Mouse (Mus musculus) hindbrain, embryonic 16.5 days (tissue): ENCODE data around the gene Clns1a. TPM values are rescaled to one million over a fixed set of nuclear protein-coding genes. Genes with fewer than 3 reads are reported as not detected.

Source experiments
- ATAC-seq: fragments of 200-750 bp; cut with Nextera tagmentation; 2 replicates; pipeline ENCODE4 v1.8.0; 2017; ENCODE audit warnings: moderate TSS enrichment, moderate library complexity
- H3K27ac ChIP-seq: fragments of 300-500 bp; sonication (generic); 2 replicates; pipeline ENCODE4 v1.5.1; 2014; ENCODE audit warnings: low read depth, mild to moderate bottlenecking, control low read depth, low read length, moderate library complexity
- H3K27me3 ChIP-seq: fragments of 300-500 bp; sonication (generic); replicated peaks from 2 replicates; pipeline ENCODE4 v1.6.1; 2014; ENCODE audit warnings: low read length; ENCODE audit not compliant: control insufficient read depth, insufficient read depth
- H3K36me3 ChIP-seq: fragments of 300-500 bp; sonication (generic); 2 replicates; pipeline ENCODE4 v1.6.1; 2014; ENCODE audit warnings: mild to moderate bottlenecking, low read length, moderate library complexity, mixed read lengths; ENCODE audit not compliant: control insufficient read depth, insufficient read depth
- H3K4me1 ChIP-seq: fragments of 300-500 bp; sonication (generic); 2 replicates; pipeline ENCODE4 v1.6.1; 2014; ENCODE audit warnings: low read depth, low read length; ENCODE audit not compliant: control insufficient read depth, insufficient read depth
- H3K4me2 ChIP-seq: fragments of 300-500 bp; sonication (generic); 2 replicates; pipeline ENCODE4 v1.6.1; 2014; ENCODE audit warnings: mild to moderate bottlenecking, low read length, control low read depth, moderate library complexity
- H3K4me3 ChIP-seq: fragments of 300-500 bp; sonication (generic); 2 replicates; pipeline ENCODE4 v1.5.1; 2014; ENCODE audit warnings: mild to moderate bottlenecking, low read length, control low read depth, moderate library complexity
- H3K9ac ChIP-seq: fragments of 300-500 bp; sonication (generic); 2 replicates; pipeline ENCODE4 v1.6.1; 2014; ENCODE audit warnings: low read depth, mild to moderate bottlenecking, control low read depth, low read length, moderate library complexity
- H3K9me3 ChIP-seq: fragments of 300-500 bp; sonication (generic); 2 replicates; pipeline ENCODE4 v1.6.1; 2014; ENCODE audit warnings: mild to moderate bottlenecking, low read length, moderate library complexity; ENCODE audit not compliant: control insufficient read depth
- whole genome bisulfite sequencing: fragments of 180-500 bp; shearing (Covaris S2); extraction: QIAGEN DNeasy Blood & Tissue Kit; methylation state at CpG from one replicate; pipeline ENCODE4 v1.1.7; 2014; 5-methylcytosine and 5-hydroxymethylcytosine counted together
- polyA plus RNA-seq: library from polyadenylated mRNA; unstranded; fragments of >200 nt; fragmentation: Nextera tagmentation; extraction: Ambion mirVana; gene quantifications from 2 replicates; pipeline ENCODE4 v1.2.1, GENCODE M21; 2015

Clns1a gene
- 184 TPM in 2 replicates for polyA plus RNA-seq

DNA sequence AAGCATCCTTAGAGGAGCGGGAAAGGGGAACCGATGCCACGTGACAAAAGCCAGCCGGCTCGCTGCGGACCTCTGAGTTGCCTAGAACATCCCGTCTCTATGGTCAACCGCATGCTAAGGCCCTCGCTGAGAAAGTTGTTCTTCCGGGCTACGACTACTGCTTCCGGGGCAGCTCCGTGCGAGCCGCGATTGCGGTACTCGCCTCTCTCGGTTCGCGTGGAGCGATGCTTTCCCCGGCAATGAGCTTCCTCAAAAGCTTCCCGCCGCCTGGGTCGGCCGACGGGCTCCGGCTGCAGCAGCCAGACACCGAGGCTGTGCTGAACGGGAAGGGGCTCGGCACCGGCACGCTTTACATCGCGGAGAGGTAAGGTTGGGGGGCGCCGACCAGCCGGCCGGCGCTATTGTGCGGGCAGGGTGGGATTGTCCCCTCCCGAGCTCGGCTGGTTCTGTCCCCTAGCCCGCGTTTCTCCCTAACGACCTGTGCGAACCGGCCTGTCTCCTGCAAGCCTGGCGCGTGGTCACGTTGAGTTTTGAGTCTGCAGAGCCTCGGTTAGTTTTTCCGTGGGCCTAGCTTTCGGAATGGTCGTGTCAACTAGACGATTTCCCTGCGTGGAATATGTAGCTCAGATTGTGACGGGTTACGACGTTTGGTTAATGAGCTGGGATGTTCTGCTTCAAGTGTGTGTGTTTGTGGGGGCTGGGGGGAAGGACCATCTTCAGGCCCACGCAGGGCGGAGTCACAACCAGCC, at the start of gene Clns1a:
Clns1a (plus strand) TSS at position 129 of the 749 bp plus-strand sequence.
- peaks cover 3% of the 10 kb centered on the region; the same call in 1 of the 2 replicates for H3K36me3 ChIP-seq
- peak within 1 kb of the TSS; percentile 75 for H3K4me2 ChIP-seq
- peak within 1 kb of the TSS; percentile 92 for H3K4me3 ChIP-seq
- WGBS, result 1% methylated on average over 61 of the region's 63 CpGs
- 0 out of 2 replicates have a peak, but pooled peaks cover 2% of the 10 kb centered on the region for H3K9me3 ChIP-seq
- peaks cover 14% of the 10 kb centered on the region for H3K4me1 ChIP-seq
- peak; percentile 99 for ATAC-seq
- peak within 1 kb of the TSS; percentile 88 for H3K9ac ChIP-seq
- H3K27ac ChIP-seq, result peak within 1 kb of the TSS; percentile 74
- no peaks in the 10 kb centered on the region for H3K27me3 ChIP-seq

DNA sequence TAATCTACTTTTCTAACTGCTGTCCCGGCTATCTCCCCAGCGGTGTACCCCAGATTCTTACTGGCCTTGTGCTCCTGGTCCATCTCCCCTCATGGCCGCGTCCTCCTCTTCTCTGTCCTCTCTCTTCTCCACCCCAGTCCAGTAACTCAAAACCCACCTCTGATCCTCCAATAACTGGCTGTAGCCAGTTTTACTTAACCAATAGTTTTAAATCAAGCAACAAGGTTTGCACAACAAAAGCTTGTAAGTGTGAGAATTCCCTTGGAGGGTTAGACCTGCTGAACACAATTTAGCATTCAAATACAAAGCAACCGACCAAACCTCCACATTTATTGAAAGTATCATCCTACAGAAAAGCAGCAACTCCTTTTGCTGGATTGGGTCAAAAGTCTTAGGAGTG, 48.8 kb upstream of the Clns1a start:
- no peak overlapping the region for H3K27ac ChIP-seq
- 89% methylated on average over 5 of the region's 5 CpGs for WGBS
- no peak for ATAC-seq

DNA sequence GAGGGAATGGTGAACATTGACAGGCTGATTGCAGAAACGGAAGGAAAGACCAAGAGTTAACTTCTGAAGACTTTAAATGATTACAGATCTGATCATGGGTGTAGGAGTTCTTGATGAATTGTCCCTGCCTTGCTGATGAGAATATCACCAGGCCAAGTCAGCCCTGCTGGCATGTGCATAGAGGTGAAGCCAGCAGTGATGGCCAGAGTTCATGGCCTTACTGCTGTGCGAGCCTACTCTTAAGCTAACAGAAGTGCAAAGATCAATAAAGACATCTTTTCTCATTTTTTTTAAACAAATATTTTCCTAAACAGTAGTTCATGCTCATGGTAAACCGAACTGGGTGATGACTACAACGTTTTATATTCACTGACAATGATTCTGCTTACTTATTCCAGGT, 45.7 kb upstream of the Clns1a start:
- 88% methylated on average over 4 of the region's 4 CpGs for WGBS
- no peak for ATAC-seq
- H3K4me3 ChIP-seq, result no peak overlapping the region

More for the DNA sequence above, 48.8 kb upstream of the Clns1a start:
- Histone ChIP-seq H3K4me2 (no peak overlapping the region), H3K4me1 (no peaks in the 10 kb centered on the region), H3K9me3 (no peaks in the 10 kb centered on the region), H3K27me3 (no peaks in the 10 kb centered on the region), H3K9ac (no peak overlapping the region), H3K4me3 (no peak overlapping the region), H3K36me3 (no peaks in the 10 kb centered on the region)

DNA sequence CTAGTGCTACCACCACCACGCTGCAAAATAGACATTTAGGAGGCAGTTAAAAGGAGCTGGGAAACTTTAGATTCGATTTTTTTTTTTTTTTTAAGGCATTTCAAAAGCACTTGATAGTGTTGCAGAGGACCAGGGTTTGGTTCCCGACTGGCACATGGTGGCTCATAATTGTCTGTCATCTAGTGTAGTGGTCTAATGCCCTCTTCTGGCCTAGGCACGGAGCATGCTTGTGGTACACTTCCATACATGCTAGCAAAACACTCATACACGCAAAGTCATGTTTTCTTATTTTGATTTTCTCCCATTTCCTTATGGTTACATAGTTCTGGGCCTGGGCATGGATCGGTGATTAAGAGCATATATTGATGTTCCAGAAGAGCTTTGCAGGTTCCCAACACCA, 40.3 kb upstream of the Clns1a start:
- Histone ChIP-seq H3K4me1 (no peaks in the 10 kb centered on the region), H3K4me2 (no peak overlapping the region), H3K36me3 (peaks cover 9% of the 10 kb centered on the region), H3K4me3 (no peak overlapping the region), H3K27ac (no peak overlapping the region), H3K27me3 (no peaks in the 10 kb centered on the region), H3K9ac (no peak overlapping the region), H3K9me3 (no peaks in the 10 kb centered on the region)
- WGBS, result 91% methylated on average over 6 of the region's 6 CpGs
- ATAC-seq, result no peak

More for the DNA sequence above, 45.7 kb upstream of the Clns1a start:
- Histone ChIP-seq H3K27me3 (no peaks in the 10 kb centered on the region), H3K36me3 (peaks cover 3% of the 10 kb centered on the region), H3K4me1 (no peaks in the 10 kb centered on the region), H3K9me3 (no peaks in the 10 kb centered on the region), H3K27ac (no peak overlapping the region), H3K4me2 (no peak overlapping the region), H3K9ac (no peak overlapping the region)

DNA sequence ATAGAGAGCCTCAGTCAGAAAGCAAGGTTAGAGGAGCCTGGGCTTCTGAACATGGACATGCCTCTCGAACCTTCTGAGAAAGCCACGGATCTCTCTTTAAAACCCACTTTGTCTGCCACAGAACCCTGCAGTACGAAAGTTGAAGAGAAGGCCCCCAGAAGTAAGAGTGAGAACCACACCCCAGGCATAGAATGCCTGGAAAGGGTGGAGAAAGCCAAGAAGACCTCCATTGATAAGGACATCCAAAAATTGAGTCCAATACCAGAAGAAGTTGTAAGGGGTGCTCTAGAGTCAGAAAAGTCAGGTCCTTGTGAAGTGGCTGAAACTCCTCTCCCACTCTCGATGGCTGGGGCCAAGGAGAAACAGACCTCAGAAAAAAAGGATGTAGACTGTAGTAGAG, 34.8 kb upstream of the Clns1a start:
- no peaks in the 10 kb centered on the region for H3K4me1 ChIP-seq
- no peaks in the 10 kb centered on the region for H3K9me3 ChIP-seq
- no peak overlapping the region for H3K4me2 ChIP-seq
- H3K27me3 ChIP-seq, result no peaks in the 10 kb centered on the region
- ATAC-seq, result no peak
- peaks cover 22% of the 10 kb centered on the region for H3K36me3 ChIP-seq
- H3K9ac ChIP-seq, result no peak overlapping the region
- H3K4me3 ChIP-seq, result no peak overlapping the region
- H3K27ac ChIP-seq, result no peak overlapping the region
- WGBS, result 93% methylated on average over 4 of the region's 4 CpGs

DNA sequence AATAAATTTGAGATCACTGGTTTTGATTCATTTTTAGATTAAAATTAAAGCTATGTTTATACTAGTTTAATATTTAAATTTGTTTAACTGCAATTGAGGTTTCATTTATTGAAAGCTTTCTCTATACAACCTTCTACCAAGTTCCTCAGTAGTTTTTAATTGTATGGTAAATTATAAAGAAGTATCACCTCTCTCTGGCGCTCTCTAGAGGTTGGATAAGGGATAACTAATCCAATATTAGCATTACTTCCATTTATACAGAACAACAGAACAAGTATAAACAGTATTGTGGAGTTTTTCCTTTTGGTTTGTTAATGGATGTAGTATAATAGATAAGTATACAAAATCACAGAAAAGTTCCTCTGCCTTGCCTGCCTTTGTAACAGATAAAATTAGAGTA, 17.2 kb upstream of the Clns1a start:
- no peaks in the 10 kb centered on the region for H3K27me3 ChIP-seq
- ATAC-seq, result no peak
- no peak overlapping the region for H3K9ac ChIP-seq
- WGBS, result 19% methylated on average over 1 of the region's 1 CpGs
- no peak overlapping the region for H3K4me2 ChIP-seq
- no peaks in the 10 kb centered on the region for H3K4me1 ChIP-seq
- H3K9me3 ChIP-seq, result no peaks in the 10 kb centered on the region
- peaks cover 29% of the 10 kb centered on the region for H3K36me3 ChIP-seq
- no peak overlapping the region for H3K27ac ChIP-seq
- H3K4me3 ChIP-seq, result no peak overlapping the region

DNA sequence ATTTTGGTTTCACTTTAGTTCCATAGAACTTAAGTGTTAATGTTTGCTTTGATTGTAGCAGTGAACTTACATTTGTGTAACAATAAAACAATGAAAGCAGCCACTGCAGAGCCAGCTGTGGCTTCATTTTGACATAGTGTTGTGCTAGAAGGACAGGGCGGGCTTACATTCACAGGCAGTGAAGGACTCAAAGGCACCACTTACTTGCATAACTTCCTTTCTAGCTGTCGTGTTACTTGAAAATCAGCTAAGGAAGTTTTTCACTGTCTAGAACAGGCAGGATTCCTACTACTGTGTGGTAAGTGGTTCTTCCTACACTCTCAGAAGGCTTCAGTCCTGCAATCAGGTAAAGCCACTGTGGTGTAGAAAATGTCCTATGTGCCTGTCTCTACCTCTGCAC, 8.6 kb upstream of the Clns1a start:
- Histone ChIP-seq H3K27me3 (no peaks in the 10 kb centered on the region), H3K9ac (no peak overlapping the region), H3K36me3 (peaks cover 11% of the 10 kb centered on the region), H3K4me3 (no peak overlapping the region), H3K4me1 (no peaks in the 10 kb centered on the region), H3K27ac (no peak overlapping the region), H3K4me2 (no peak overlapping the region), H3K9me3 (no peaks in the 10 kb centered on the region)
- no peak for ATAC-seq
- 83% methylated on average over 2 of the region's 2 CpGs for WGBS

DNA sequence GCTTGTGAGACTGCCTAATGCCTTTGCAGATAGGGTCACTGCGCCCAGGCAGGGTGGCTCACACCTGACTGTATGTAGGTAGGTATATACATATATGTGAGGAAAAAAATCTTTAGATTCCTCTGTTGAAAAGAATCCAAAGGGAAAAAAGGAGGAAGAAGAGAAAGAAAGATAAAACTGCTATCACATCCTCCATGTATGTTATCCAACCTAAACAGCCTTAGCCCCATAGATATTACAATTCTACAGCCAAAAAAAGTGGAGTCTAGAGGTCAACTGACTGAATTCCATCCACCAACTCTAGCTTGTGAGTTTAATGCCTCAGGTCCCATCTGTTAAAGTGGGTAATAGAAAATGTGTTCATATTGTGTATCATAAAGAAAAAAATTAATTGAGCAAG, 993 bp upstream of the Clns1a start:
- H3K4me1 ChIP-seq, result peaks cover 14% of the 10 kb centered on the region
- no peak overlapping the region for H3K9ac ChIP-seq
- peak overlapping the region; percentile 75 for H3K4me2 ChIP-seq
- no peak overlapping the region for H3K27ac ChIP-seq
- 100% methylated on average over 1 of the region's 1 CpGs for WGBS
- H3K27me3 ChIP-seq, result no peaks in the 10 kb centered on the region
- no peak for ATAC-seq
- H3K9me3 ChIP-seq, result 0 out of 2 replicates have a peak, but pooled peaks cover 2% of the 10 kb centered on the region
- no peak overlapping the region; the same call in 1 of the 2 replicates for H3K4me3 ChIP-seq
- peaks cover 3% of the 10 kb centered on the region; the same call in 1 of the 2 replicates for H3K36me3 ChIP-seq

DNA sequence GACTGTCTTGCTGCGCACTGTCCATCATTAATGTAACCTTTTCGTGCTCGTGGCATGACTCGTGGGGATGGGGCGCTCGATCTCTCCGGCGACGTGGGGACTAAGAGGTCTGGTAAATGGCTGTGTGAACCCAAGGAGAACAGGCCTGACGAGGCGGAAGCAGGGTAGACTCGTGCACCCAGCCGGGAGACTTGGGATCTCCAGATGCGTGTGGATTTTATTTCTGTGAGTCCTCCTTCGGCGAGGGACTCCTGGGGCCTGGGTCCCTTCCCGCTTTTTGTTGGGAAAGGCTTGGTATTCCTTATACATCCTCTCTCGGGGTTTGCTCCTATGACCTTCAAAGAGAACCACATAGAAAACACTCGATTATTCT, 315 bp upstream of the Clns1a start:
- Histone ChIP-seq H3K9me3 (0 out of 2 replicates have a peak, but pooled peaks cover 2% of the 10 kb centered on the region), H3K9ac (peak overlapping the region; percentile 88), H3K27ac (peak overlapping the region; percentile 70), H3K4me1 (peaks cover 14% of the 10 kb centered on the region), H3K27me3 (no peaks in the 10 kb centered on the region), H3K4me2 (peak overlapping the region; percentile 75), H3K36me3 (peaks cover 3% of the 10 kb centered on the region; the same call in 1 of the 2 replicates), H3K4me3 (peak overlapping the region; percentile 92)
- peak; percentile 86 for ATAC-seq
- 33% methylated on average over 19 of the region's 19 CpGs for WGBS
